Mouse (Mus musculus) layer of hippocampus, adult 11-12 months (tissue): ENCODE measurements at regions not wholly inside any gene's neighbourhood (a gene's known extent, or its start where the extent isn't known, plus 50 kb on each side); places are given as distances from the start of the nearest gene placed in this dataset.

Experiments
- DNase-seq: peaks from one replicate; pipeline ENCODE4 v3.0.0; 2022; ENCODE audit warnings: low spot score

- no peak for DNase-seq
These were observed 306.0 kb upstream of the Kazn start for GRCm38 (mm10) chr4:142545187-142545586.

DNA sequence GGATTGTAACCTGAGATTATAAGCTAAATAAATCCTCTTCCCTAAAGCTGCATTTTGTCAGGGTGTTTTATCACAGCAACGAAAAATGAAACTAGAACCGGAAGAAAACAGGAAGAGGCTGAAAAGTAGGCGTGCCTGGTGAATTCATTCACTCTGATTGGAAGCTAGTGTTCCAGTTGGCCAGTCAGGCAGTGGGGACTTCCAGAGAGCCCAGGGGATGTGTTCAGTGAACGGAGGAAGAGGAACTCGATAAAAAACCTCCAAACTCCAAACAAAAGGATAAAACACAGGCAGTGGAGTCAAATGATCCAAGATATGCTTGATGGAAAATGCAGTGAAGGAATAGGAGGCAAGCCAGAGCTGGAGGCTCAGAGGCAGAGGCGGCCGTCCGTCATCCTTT, 305.5 kb upstream of the Kazn start:
- no peak for DNase-seq

DNA sequence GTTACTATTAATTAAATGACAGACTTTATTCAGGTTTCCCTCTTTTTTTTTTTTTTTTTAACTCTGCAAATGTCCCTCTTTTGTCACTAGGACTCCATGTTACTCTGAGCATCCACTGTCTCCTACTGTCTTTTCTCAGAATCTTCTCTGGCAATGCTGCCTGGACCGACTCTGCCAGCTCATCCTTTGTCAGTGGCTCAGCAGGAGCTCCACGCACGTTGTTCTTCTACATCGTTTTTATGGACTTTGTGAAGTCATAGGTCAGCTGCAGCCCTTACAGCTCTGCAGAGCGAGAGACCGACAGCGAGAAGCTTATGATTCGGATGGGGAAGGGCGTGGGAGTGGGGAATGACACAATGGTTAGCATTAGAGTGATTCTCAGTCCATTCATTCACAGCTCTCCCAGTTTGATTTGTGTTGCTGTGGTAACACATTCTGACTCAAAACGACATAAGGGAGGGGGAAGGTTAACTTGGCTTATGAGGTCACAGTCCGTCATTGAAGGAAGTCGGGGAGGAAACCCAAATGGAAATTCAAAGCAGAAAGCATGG, 300.1 kb upstream of the Kazn start:
- DNase-seq, result no peak

DNA sequence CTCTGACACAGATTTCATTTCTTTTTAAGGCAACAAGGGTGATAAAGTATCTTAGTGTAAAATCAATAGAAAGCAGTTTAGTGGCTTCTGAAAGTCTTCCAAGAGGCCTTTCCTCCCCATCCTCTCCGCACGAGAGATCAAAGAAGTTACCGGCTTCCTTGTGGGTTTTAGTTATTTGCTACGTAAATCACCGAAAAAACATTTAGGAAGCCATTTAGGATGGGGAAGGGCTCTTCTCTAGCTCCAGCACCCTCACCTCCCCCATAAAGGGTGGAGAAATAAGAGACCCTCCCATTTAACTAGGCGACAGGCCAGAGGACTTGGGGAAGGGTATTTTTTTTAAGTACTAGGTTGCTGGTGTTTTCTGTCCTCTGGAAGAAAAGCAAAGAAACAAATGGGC, 287.9 kb upstream of the Kazn start:
- DNase-seq, result no peak

GRCm38 (mm10) chr4:142517478-142518455, 278.6 kb upstream of the Kazn start:
- peak; percentile 10 for DNase-seq

- DNase-seq, result no peak
These were observed 275.6 kb upstream of the Kazn start for GRCm38 (mm10) chr4:142514751-142515150.

- DNase-seq, result no peak
These were observed 270.2 kb upstream of the Kazn start for GRCm38 (mm10) chr4:142509386-142509785.

DNA sequence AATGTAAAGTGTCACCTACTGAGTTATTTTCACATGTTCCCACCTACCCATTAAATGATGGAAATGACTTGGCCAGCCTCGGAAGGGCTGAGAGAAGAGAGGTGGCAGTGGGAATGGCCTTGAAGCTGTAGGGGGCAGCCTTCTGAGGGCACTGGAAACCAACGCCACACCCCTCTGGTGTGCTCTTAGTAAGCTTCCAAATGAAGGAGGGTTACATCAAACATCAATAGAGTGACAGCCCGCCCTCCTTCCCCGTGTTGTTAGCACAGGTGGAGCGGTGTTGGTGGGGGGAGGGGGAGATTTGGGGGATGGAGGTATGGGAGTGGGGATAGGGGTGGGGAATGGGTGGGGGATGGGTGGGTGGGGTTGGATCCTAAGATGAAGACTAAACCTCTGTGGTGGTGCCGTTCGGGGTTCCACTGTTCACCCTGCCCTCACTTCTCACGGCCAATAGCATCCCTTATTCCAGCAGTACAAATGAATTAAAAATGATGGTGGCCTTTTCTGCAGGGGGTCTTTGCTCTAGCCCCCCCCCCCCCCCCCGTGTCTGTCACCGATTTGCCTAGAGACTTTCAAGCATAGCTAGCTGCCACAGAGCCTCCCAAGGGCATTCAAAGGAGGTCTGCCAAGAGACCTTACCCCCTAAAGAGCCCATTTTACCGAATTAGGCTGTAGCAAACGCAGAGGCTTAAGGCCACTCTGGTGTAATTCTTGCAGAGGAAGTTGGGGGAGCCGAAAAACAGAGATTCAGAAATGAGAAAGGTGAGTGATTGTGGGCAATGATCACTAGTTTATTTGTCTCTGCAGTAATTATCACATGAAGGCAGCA, 267.4 kb upstream of the Kazn start:
- no peak for DNase-seq

DNA sequence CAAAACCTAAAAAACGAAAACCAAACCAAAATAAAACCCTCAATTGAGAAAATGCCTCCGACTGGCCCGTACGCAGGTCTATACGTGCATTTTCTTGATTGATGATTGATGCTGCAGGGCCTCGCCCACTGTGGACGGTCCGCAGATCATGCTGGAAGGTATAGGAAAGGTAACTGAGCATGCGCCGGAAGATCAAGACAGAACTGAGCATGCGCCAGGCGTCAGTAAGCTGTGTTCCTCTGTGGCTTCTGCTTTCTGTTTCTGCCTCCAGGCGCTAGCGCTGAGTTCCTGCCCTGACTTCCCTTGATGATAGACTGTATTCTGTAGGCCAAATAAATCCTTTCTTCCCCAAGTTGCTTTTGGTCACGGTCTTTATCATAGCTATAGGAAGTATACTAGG, 264.6 kb upstream of the Kazn start:
- DNase-seq, result no peak

DNA sequence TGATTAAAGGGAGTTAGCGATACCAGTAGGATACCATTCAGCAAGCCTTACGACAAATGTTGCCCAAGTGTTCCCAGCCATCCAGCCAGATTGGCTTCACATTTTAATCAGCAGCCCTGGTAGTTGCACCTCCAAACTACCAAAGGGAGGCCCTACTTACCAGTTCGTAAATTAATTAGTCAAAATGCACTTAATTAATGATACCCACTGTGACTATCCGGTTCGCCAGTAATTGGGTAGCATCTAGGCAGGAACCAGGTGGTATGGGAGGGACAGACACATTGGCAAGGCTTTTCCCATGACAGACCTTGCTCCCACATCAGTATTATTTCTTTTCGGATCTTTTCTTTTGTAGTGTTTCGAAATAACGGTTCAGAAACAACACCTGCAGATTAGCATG, 262.0 kb upstream of the Kazn start:
- DNase-seq, result no peak

- DNase-seq, result no peak
These were observed 261.3 kb upstream of the Kazn start for GRCm38 (mm10) chr4:142500541-142500940.

DNA sequence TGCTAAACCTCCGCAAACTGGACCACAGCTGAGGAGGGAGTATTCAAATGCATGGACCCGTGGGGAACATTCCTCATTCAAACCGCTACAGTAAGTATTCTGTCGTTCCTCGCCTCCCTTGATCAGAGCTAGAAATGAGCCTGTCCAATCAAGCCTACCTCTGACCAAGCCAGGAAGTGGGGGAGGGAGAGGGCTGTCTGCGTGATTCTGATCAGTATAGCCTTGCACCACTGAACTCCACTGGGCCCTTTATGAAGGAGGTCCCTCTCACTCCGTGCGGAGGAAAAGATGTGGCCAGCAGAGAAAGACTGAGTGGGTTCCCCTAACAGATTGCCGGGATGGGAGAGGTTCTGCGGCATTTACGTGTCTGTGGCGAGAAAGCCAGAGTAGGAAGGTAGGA, 257.4 kb upstream of the Kazn start:
- no peak for DNase-seq

DNA sequence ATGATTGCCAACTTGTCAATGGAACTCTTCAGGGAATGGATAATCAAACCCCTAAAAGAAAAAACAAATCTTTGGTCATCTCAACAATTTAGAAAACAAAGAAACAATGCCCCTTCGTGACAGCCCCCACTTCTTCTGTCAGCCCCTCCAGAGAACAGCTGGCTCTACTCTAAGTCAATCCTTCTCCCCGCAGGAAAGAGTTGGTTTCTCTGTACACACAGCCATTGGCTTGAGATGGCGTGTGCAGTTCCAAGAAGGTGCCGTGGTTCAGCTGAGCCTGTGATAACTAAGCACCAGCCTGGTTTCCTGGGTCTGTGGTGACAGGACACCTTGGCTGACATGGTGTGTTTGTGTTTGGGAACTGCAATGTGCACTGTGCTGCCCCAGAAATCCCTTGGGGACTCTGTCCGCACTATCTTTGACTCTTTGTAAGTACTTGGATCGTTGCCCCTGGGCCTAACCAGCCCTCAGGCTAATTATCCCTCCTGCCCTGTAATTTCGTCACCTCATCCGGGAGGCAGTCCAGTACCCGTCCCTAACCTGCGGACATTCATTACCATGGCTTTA, 253.8 kb upstream of the Kazn start:
- no peak for DNase-seq

GRCm38 (mm10) chr4:142485784-142486423, 246.7 kb upstream of the Kazn start:
- DNase-seq, result no peak

DNA sequence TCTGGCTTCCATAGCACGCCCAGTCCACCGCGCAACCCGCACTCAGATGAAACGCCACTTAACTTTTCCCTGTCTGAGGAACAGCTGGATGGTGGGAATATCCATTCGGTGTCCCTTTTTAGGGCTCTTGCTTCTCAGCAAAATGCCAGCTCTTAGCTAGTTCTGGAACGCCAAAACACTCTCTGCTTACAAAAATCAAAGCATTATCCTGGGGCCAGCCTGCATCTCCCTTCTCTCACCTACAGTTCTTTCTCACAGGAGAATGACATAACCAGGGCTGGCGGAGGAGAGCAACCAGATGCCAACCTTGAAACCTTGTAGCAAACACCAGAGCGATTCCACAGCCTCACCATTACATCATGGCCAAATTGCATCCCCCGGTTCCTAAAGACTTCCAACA, 236.4 kb upstream of the Kazn start:
- DNase-seq, result no peak

DNA sequence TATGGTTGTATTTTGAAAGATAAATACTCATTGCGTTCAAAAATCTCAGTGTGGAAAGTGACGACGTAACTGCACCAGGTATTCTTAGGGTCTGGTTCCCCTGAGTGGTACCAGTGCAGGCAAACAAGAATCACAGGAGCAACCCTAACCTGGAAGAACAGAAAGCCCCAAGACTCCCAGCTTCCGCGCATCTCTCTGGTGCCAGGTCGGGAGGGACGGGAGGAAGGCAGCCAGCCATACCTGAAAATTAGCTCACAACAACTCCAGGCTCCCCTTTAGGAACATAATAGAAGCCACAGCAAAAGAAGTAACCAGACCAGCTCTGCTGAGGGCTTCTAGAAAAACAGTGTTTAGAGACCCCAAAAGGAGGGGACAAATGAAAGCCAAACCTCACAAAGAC, 235.4 kb upstream of the Kazn start:
- no peak for DNase-seq

DNA sequence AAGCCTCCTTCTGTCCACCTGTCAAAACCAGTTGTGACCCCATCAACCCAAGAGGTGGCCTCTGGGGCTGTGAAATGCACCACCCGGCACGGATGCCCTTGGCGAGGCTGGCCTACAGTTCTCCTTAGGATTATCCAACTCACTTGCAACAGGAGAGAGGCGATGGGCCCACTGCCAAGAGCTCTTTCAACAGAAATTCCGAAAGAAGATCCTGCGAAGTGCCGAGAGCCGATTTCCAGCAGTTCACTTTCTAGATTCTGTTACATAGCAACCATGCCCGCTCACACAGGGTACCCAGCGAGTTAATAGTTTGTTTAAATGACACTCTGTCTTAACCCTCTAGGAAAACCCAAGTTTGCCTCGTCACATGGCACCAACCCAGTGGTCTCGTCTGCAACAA, 234.8 kb upstream of the Kazn start:
- DNase-seq, result peak; percentile 48

GRCm38 (mm10) chr4:142473284-142473683, 234.1 kb upstream of the Kazn start:
- no peak for DNase-seq

- no peak for DNase-seq
These were observed 233.1 kb upstream of the Kazn start for GRCm38 (mm10) chr4:142472332-142472731.

GRCm38 (mm10) chr4:142470784-142471183, 231.6 kb upstream of the Kazn start:
- peak; percentile 21 for DNase-seq

- DNase-seq, result no peak
These were observed 228.7 kb upstream of the Kazn start for GRCm38 (mm10) chr4:142467920-142468319.

GRCm38 (mm10) chr4:142465226-142465625, 226.0 kb upstream of the Kazn start:
- no peak for DNase-seq
